Mouse (Mus musculus): ENCODE data around the gene Rangrf. TPM values are rescaled to one million over a fixed set of nuclear protein-coding genes. Genes with fewer than 3 reads are reported as not detected.
A peak's percentile ranks its signal among the peaks of the same experiment; 100 is the strongest.
"Not testable (repeated sequence)": the region's sequence is repeated elsewhere in the genome, so short reads cannot be mapped to it uniquely, and the experiment has no call there.

The Rangrf gene
- polyA plus RNA-seq, 1 experiment from 2014 or later = 60.4 TPM

- H3K4me1 ChIP-seq (ENCODE audit: control insufficient read depth, insufficient read depth, low read length) = no peaks in the 10 kb centered on the region
- peaks cover 8% of the 10 kb centered on the region; the same call in 1 of the 2 replicates for H3K27me3 ChIP-seq (ENCODE audit: control insufficient read depth, insufficient read depth, low read length)
- no peak for ATAC-seq (ENCODE audit: insufficient read depth, low FRiP score, low TSS enrichment)
- 86% methylated on average over 4 of the region's 4 CpGs for WGBS
- no peak overlapping the region for H3K27ac ChIP-seq (ENCODE audit: low read depth, low read length)
- H3K9me3 ChIP-seq (ENCODE audit: control insufficient read depth, low read length) = no peaks in the 10 kb centered on the region
- DNase-seq (ENCODE audit: low spot score) = no peak
- no peak overlapping the region for H3K4me2 ChIP-seq (ENCODE audit: low read depth)
- H3K9ac ChIP-seq (ENCODE audit: low read length) = no peak overlapping the region
- H3K4me3 ChIP-seq (ENCODE audit: low read depth, low read length) = no peak overlapping the region
- no peaks in the 10 kb centered on the region for H3K36me3 ChIP-seq (ENCODE audit: control insufficient read depth, insufficient read depth, low read length)
Observed at GRCm38 (mm10) chr11:68946001-68946400, 29.0 kb downstream of the Rangrf start.

DNA sequence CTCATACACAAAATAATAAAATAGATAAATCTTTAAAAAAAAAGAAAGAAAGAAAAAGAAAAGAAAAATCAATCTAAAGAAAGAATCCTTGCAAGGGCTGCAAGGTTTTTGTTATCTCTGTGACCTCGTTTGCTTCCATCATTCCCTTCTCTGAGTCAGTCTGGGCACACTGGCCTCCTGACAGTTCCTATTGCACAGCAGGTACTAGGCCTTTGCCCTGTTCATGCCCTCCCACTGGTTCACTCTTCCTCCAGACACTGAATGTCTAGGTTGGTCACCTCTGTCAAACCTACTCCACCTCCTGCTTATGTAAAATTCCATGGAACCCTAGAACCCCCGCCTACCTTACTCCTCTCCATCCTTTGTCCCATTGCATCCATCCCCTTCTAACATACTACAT, 29.7 kb downstream of the Rangrf start:
- Histone ChIP-seq H3K4me3 (ENCODE audit: low read depth, low read length) (no peak overlapping the region), H3K4me1 (ENCODE audit: control insufficient read depth, insufficient read depth, low read length) (peaks cover 3% of the 10 kb centered on the region; the same call in 1 of the 2 replicates), H3K9ac (ENCODE audit: low read length) (no peak overlapping the region), H3K27me3 (ENCODE audit: control insufficient read depth, insufficient read depth, low read length) (peaks cover 8% of the 10 kb centered on the region; the same call in 1 of the 2 replicates), H3K36me3 (ENCODE audit: control insufficient read depth, insufficient read depth, low read length) (no peaks in the 10 kb centered on the region), H3K4me2 (ENCODE audit: low read depth) (no peak overlapping the region), H3K9me3 (ENCODE audit: control insufficient read depth, low read length) (no peaks in the 10 kb centered on the region), H3K27ac (ENCODE audit: low read depth, low read length) (no peak overlapping the region)
- DNase-seq (ENCODE audit: low spot score) (no peak), ATAC-seq (ENCODE audit: insufficient read depth, low FRiP score, low TSS enrichment) (no peak)
- 75% methylated on average over 2 of the region's 2 CpGs for WGBS

- no peak overlapping the region for H3K4me3 ChIP-seq (ENCODE audit: low read depth, low read length)
- no peak overlapping the region for H3K27ac ChIP-seq (ENCODE audit: low read depth, low read length)
- ATAC-seq (ENCODE audit: insufficient read depth, low FRiP score, low TSS enrichment) (no peak), DNase-seq (ENCODE audit: low spot score) (no peak)
- no peak overlapping the region for H3K4me2 ChIP-seq (ENCODE audit: low read depth)
- H3K36me3 ChIP-seq (ENCODE audit: control insufficient read depth, insufficient read depth, low read length) = no peaks in the 10 kb centered on the region
- H3K27me3 ChIP-seq (ENCODE audit: control insufficient read depth, insufficient read depth, low read length) = peaks cover 6% of the 10 kb centered on the region; the same call in 1 of the 2 replicates
- H3K4me1 ChIP-seq (ENCODE audit: control insufficient read depth, insufficient read depth, low read length) = peaks cover 4% of the 10 kb centered on the region; the same call in 1 of the 2 replicates
- 87% methylated on average over 8 of the region's 8 CpGs for WGBS
- H3K9ac ChIP-seq (ENCODE audit: low read length) = no peak overlapping the region
- no peaks in the 10 kb centered on the region for H3K9me3 ChIP-seq (ENCODE audit: control insufficient read depth, low read length)
Observed at GRCm38 (mm10) chr11:68942731-68943130, 32.3 kb downstream of the Rangrf start.

- Histone ChIP-seq H3K27ac (ENCODE audit: low read depth, low read length) (no peak overlapping the region), H3K36me3 (ENCODE audit: control insufficient read depth, insufficient read depth, low read length) (no peaks in the 10 kb centered on the region), H3K4me3 (ENCODE audit: low read depth, low read length) (peak overlapping the region; percentile 42), H3K27me3 (ENCODE audit: control insufficient read depth, insufficient read depth, low read length) (no peaks in the 10 kb centered on the region), H3K4me1 (ENCODE audit: control insufficient read depth, insufficient read depth, low read length) (peaks cover 4% of the 10 kb centered on the region; the same call in 1 of the 2 replicates), H3K9ac (ENCODE audit: low read length) (peak overlapping the region; percentile 51; the same call in 1 of the 2 replicates), H3K9me3 (ENCODE audit: control insufficient read depth, low read length) (no peaks in the 10 kb centered on the region), H3K4me2 (ENCODE audit: low read depth) (peak overlapping the region; percentile 50)
- DNase-seq (ENCODE audit: low spot score) = no peak
- ATAC-seq (ENCODE audit: insufficient read depth, low FRiP score, low TSS enrichment) = no peak
- 72% methylated on average over 4 of the region's 4 CpGs for WGBS
Observed at GRCm38 (mm10) chr11:68940516-68940915, 34.5 kb downstream of the Rangrf start.

DNA sequence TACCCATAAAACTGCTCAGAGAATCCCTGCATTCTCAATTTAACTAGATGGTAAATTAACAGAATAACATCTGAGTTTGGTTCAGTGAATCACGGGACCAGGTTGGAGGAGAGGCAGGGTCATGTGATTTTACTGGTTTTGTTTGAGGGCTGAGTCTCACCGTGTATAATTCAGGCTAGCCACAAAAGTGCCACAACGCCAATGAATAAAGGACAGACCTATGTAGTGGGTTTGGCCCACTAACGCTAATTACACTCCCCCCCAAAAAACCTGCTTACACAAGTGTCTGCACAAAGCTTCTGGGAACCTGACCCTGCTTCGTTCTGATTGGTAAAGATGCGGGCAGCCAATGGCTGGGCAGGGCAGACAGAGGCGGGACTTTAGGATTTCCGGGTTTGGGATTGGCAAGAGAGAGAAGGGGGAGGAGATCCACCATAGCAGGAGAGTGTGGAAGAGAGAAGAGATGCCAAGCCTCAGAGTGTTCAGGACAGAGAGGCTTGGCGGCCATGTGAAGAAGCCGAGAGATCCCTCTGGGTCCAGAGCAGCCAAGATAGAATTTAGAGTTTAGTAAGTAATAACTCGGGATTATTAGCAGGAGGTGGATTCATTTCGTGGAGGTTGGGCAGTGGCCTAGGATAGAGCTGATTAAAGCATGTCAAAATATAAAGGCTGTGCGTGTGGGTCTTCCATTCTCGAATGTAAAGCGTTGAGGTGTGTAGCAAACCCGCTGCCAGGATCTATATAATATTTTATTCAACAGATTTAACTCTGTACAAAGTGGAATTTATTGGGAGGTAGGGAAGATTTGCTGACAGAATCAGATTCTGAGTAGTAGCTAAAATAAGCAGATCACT, 35.3 kb downstream of the Rangrf start:
- peak overlapping the region; percentile 42 for H3K4me3 ChIP-seq (ENCODE audit: low read depth, low read length)
- no peaks in the 10 kb centered on the region for H3K36me3 ChIP-seq (ENCODE audit: control insufficient read depth, insufficient read depth, low read length)
- peak overlapping the region; percentile 50 for H3K4me2 ChIP-seq (ENCODE audit: low read depth)
- peak; percentile 97 for ATAC-seq (ENCODE audit: insufficient read depth, low FRiP score, low TSS enrichment)
- H3K27ac ChIP-seq (ENCODE audit: low read depth, low read length) = peak overlapping the region; percentile 39; the same call in 1 of the 2 replicates
- DNase-seq (ENCODE audit: low spot score) = peak; percentile 89
- 3% methylated on average over 16 of the region's 16 CpGs for WGBS
- no peaks in the 10 kb centered on the region for H3K9me3 ChIP-seq (ENCODE audit: control insufficient read depth, low read length)
- H3K9ac ChIP-seq (ENCODE audit: low read length) = peak overlapping the region; percentile 51
- H3K4me1 ChIP-seq (ENCODE audit: control insufficient read depth, insufficient read depth, low read length) = peaks cover 4% of the 10 kb centered on the region; the same call in 1 of the 2 replicates
- no peaks in the 10 kb centered on the region for H3K27me3 ChIP-seq (ENCODE audit: control insufficient read depth, insufficient read depth, low read length)

- not testable (repeated sequence) for H3K27me3 ChIP-seq (ENCODE audit: control insufficient read depth, insufficient read depth, low read length); H3K27ac ChIP-seq (ENCODE audit: low read depth, low read length); ATAC-seq (ENCODE audit: insufficient read depth, low FRiP score, low TSS enrichment); H3K4me1 ChIP-seq (ENCODE audit: control insufficient read depth, insufficient read depth, low read length); H3K9me3 ChIP-seq (ENCODE audit: control insufficient read depth, low read length); H3K4me2 ChIP-seq (ENCODE audit: low read depth); H3K9ac ChIP-seq (ENCODE audit: low read length); H3K36me3 ChIP-seq (ENCODE audit: control insufficient read depth, insufficient read depth, low read length); DNase-seq (ENCODE audit: low spot score); H3K4me3 ChIP-seq (ENCODE audit: low read depth, low read length)
- 93% methylated on average over 4 of the region's 4 CpGs for WGBS
Observed at GRCm38 (mm10) chr11:68936951-68937350, 38.0 kb downstream of the Rangrf start.

- 75% methylated on average over 5 of the region's 5 CpGs for WGBS
- DNase-seq (ENCODE audit: low spot score) = no peak
- no peak for ATAC-seq (ENCODE audit: insufficient read depth, low FRiP score, low TSS enrichment)
Observed at GRCm38 (mm10) chr11:68933885-68934507, 41.0 kb downstream of the Rangrf start.

DNA sequence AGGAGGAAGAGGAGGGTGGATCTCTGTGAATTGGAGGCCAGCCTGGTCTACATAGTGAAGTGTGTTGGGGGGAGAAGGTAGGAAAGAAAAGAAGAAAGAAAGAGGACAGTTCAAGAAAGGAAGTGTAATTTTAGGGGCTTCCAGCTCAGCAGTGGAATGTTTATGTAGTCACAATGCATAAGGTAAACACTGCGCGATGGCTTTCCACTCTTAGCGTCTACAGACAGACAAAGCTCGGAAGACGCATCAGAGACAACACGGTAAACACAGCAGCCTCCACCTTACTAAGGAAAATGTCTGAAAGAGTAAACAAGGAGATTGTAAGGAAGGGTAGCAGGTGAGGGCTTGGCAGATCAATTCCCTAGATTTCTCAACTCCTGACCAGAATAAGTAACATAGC, 45.0 kb downstream of the Rangrf start:
- 83% methylated on average over 6 of the region's 6 CpGs for WGBS
- ATAC-seq (ENCODE audit: insufficient read depth, low FRiP score, low TSS enrichment) (no peak), DNase-seq (ENCODE audit: low spot score) (no peak)
- no peak overlapping the region for H3K4me2 ChIP-seq (ENCODE audit: low read depth)
- no peaks in the 10 kb centered on the region for H3K36me3 ChIP-seq (ENCODE audit: control insufficient read depth, insufficient read depth, low read length)
- H3K4me1 ChIP-seq (ENCODE audit: control insufficient read depth, insufficient read depth, low read length) = no peaks in the 10 kb centered on the region
- no peak overlapping the region for H3K27ac ChIP-seq (ENCODE audit: low read depth, low read length)
- no peaks in the 10 kb centered on the region for H3K9me3 ChIP-seq (ENCODE audit: control insufficient read depth, low read length)
- no peaks in the 10 kb centered on the region for H3K27me3 ChIP-seq (ENCODE audit: control insufficient read depth, insufficient read depth, low read length)
- no peak overlapping the region for H3K4me3 ChIP-seq (ENCODE audit: low read depth, low read length)
- H3K9ac ChIP-seq (ENCODE audit: low read length) = no peak overlapping the region

More at GRCm38 (mm10) chr11:68933885-68934507, 41.0 kb downstream of the Rangrf start:
- Histone ChIP-seq H3K9ac (ENCODE audit: low read length) (no peak overlapping the region), H3K9me3 (ENCODE audit: control insufficient read depth, low read length) (no peaks in the 10 kb centered on the region), H3K36me3 (ENCODE audit: control insufficient read depth, insufficient read depth, low read length) (no peaks in the 10 kb centered on the region), H3K4me3 (ENCODE audit: low read depth, low read length) (no peak overlapping the region), H3K27ac (ENCODE audit: low read depth, low read length) (no peak overlapping the region), H3K4me2 (ENCODE audit: low read depth) (no peak overlapping the region), H3K27me3 (ENCODE audit: control insufficient read depth, insufficient read depth, low read length) (no peaks in the 10 kb centered on the region), H3K4me1 (ENCODE audit: control insufficient read depth, insufficient read depth, low read length) (no peaks in the 10 kb centered on the region)
